Mouse (Mus musculus) MEL (cell line): ENCODE results near the gene Adgrf3.

ENCODE experiments used
- BHLHE40 ChIP-seq: IDR thresholded peaks from 2 replicates; pipeline ENCODE4 v1.6.1; 2012; ENCODE audit warnings: low read depth, mild to moderate bottlenecking, inconsistent platforms, low read length, improper control_type of control experiment, borderline replicate concordance
- CHD1 ChIP-seq: IDR thresholded peaks from 2 replicates; pipeline ENCODE4 v1.6.1; 2012; ENCODE audit warnings: low read depth, mild to moderate bottlenecking, inconsistent platforms, low read length, improper control_type of control experiment
- CTCF ChIP-seq, 3 experiments: IDR thresholded peaks in 2 of 3; conservative IDR thresholded peaks in 1 of 3; 2 replicates each; pipeline ENCODE4 v1.5.1; 2011 to 2012; ENCODE audit warnings: low read length in 3 of 3, low read depth in 2 of 3, mild to moderate bottlenecking in 2 of 3, improper control_type of control experiment in 1 of 3, inconsistent platforms in 1 of 3, mixed read lengths in 1 of 3, moderate library complexity in 1 of 3; ENCODE audit not compliant: control insufficient read depth in 1 of 3, insufficient read depth in 1 of 3, poor library complexity in 1 of 3, severe bottlenecking in 1 of 3
- MEF2A ChIP-seq: IDR thresholded peaks from 2 replicates; pipeline ENCODE4 v1.6.1; 2014; ENCODE audit warnings: low read depth, mild to moderate bottlenecking, inconsistent platforms, low read length, improper control_type of control experiment; ENCODE audit not compliant: poor library complexity, insufficient replicate concordance, severe bottlenecking; ENCODE audit errors: extremely low read depth
- POLR2A ChIP-seq, 2 experiments: IDR thresholded peaks; 2 replicates each; pipeline ENCODE4 v1.6.1; 2011 to 2012; ENCODE audit warnings: low read length in 2 of 2, mild to moderate bottlenecking in 2 of 2, control low read depth in 1 of 2, improper control_type of control experiment in 1 of 2, low read depth in 1 of 2, moderate library complexity in 1 of 2; ENCODE audit not compliant: control insufficient read depth in 1 of 2, insufficient read depth in 1 of 2, poor library complexity in 1 of 2

- TF ChIP-seq CHD1 (no peak), POLR2A (IDR thresholded peaks at IDR 0.05; ENCODE audit: control insufficient read depth in 1 of 2, insufficient read depth in 1 of 2, low read depth in 1 of 2, low read length in 2 of 2, poor library complexity in 1 of 2) (peak; percentile 85 to 97), MEF2A (no peak), CTCF (IDR thresholded peaks at IDR 0.05 in 2 of 3, conservative IDR thresholded peaks at IDR 0.05 in 1 of 3; ENCODE audit: control insufficient read depth in 1 of 3, insufficient read depth in 1 of 3, low read depth in 2 of 3, low read length in 3 of 3, poor library complexity in 1 of 3, severe bottlenecking in 1 of 3) (0 out of 6 replicates have a peak, but pooled peaks of 1 of the 3 experiments have one; percentile 16), BHLHE40 (no peak)
These were observed 50.8 kb downstream of the Adgrf3 start, which contains the start of the genes Hadha and Hadhb for GRCm38 (mm10) chr5:30154474-30155394.
